Mouse (Mus musculus): Measurements from ENCODE around the gene Ttc23l. TPM values are rescaled to one million over a fixed set of nuclear protein-coding genes. Genes with fewer than 3 reads are reported as not detected.
"Not testable (repeated sequence)": the region's sequence is repeated elsewhere in the genome, so short reads cannot be mapped to it uniquely, and the experiment has no call there.

The Ttc23l gene
- polyA plus RNA-seq, 1 experiment from 2014 or later = not detected

DNA sequence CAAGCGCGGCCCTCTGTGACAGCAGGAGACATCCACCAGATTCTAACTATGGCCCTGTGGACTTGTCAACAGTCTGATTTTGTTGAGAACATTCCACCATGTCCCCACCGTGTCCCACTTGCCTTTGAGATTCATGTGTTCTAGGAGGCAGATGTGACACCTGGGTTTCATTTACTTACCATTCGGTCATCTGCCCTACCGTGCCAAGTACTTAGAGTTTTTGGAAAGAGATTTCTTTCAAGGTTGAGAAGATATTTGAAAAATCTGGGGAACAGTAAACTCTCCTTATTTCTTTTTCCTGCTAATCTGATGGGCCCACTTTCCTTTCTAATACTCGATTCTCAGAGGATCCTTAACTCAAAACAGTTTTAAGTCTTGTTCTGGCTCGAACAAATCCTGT is 22.5 kb downstream of the Ttc23l start:
- no peak overlapping the region for H3K4me2 ChIP-seq (replicated peaks; ENCODE audit: low read depth, low read length)
- H3K27ac ChIP-seq (ENCODE audit: low read depth, low read length) = no peak overlapping the region
- no peak overlapping the region for H3K4me3 ChIP-seq (ENCODE audit: low read length)
- no peaks in the 10 kb centered on the region for H3K4me1 ChIP-seq (ENCODE audit: control insufficient read depth, insufficient read depth, low read length)
- H3K9ac ChIP-seq (ENCODE audit: low read depth, low read length) = no peak overlapping the region
- ATAC-seq (ENCODE audit: low FRiP score, low TSS enrichment) = no peak
- no peaks in the 10 kb centered on the region for H3K9me3 ChIP-seq (ENCODE audit: control insufficient read depth, low read length)
- H3K27me3 ChIP-seq (ENCODE audit: control insufficient read depth, insufficient read depth, low read length) = no peaks in the 10 kb centered on the region
- H3K36me3 ChIP-seq (ENCODE audit: control insufficient read depth, insufficient read depth, low read length) = no peaks in the 10 kb centered on the region
- 87% methylated on average over 7 of the region's 7 CpGs for WGBS

DNA sequence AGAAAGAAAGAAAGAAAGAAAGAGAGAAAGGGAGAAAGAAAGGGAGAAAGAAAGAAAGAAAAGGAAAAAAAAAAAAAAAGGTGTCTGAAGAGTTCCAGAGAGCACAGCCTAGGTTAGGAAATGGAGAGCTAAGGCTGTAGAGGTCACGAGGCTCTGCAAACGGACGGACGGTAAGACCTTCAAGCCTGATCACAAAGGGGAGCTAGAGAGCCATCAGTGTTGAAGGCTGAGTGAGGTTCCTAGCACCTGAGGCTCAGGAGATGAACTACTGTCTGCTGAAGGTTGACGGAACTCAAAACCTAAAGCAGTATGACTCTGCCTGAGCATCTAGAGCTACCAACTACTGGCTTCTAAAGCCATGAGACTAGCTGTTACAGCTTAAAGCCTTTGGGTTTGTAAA is 23.9 kb downstream of the Ttc23l start:
- Histone ChIP-seq H3K27ac (ENCODE audit: low read depth, low read length) (no peak overlapping the region), H3K27me3 (ENCODE audit: control insufficient read depth, insufficient read depth, low read length) (no peaks in the 10 kb centered on the region), H3K4me2 (replicated peaks; ENCODE audit: low read depth, low read length) (no peak overlapping the region), H3K9ac (ENCODE audit: low read depth, low read length) (no peak overlapping the region), H3K9me3 (ENCODE audit: control insufficient read depth, low read length) (no peaks in the 10 kb centered on the region), H3K4me3 (ENCODE audit: low read length) (no peak overlapping the region), H3K4me1 (ENCODE audit: control insufficient read depth, insufficient read depth, low read length) (no peaks in the 10 kb centered on the region), H3K36me3 (ENCODE audit: control insufficient read depth, insufficient read depth, low read length) (no peaks in the 10 kb centered on the region)
- WGBS = 84% methylated on average over 5 of the region's 5 CpGs
- ATAC-seq (ENCODE audit: low FRiP score, low TSS enrichment) = no peak

DNA sequence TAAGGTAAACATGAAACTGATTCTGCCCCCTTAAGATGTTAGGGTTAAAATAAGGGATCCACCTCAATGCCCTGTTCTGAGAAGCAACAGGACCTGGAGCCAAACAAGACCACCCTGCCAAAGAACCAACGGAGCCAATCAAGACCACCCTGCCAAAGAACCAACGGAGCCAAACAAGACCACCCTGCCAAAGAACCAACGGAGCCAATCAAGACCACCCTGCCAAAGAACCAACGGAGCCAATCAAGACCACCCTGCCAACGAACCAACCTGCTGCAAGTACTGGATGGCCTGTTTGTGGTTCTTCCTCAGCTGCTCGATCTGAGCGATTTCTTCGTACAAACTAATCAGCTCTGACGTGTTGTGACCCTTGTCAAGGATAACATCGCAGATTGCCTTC is 25.1 kb downstream of the Ttc23l start:
- WGBS = 87% methylated on average over 10 of the region's 10 CpGs
- not testable (repeated sequence) for H3K4me2 ChIP-seq (replicated peaks; ENCODE audit: low read depth, low read length)

DNA sequence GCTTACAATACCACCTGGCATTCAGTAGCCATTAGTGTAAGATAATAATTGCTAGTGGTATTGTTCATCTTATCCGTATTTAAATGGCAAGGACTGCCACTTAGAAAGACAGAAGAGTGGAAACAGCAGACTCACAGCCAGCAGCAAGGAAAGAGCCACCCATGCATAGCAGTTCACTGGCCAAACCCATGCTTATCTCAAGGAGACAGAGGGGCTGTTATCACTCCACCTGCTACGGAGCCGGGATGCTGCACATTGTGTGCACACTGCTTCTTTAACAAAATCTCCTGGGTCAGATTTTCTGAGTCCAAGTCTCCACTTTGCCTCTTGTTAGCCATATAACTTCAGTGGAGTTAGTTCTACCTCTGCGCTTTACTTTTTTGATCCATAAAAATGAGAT is 27.1 kb downstream of the Ttc23l start:
- Histone ChIP-seq H3K9me3 (ENCODE audit: control insufficient read depth, low read length) (no peaks in the 10 kb centered on the region), H3K27me3 (ENCODE audit: control insufficient read depth, insufficient read depth, low read length) (no peaks in the 10 kb centered on the region), H3K4me1 (ENCODE audit: control insufficient read depth, insufficient read depth, low read length) (no peaks in the 10 kb centered on the region), H3K4me2 (replicated peaks; ENCODE audit: low read depth, low read length) (no peak overlapping the region), H3K27ac (ENCODE audit: low read depth, low read length) (no peak overlapping the region), H3K4me3 (ENCODE audit: low read length) (no peak overlapping the region), H3K9ac (ENCODE audit: low read depth, low read length) (no peak overlapping the region), H3K36me3 (ENCODE audit: control insufficient read depth, insufficient read depth, low read length) (no peaks in the 10 kb centered on the region)
- no peak for ATAC-seq (ENCODE audit: low FRiP score, low TSS enrichment)
- WGBS = 88% methylated on average over 4 of the region's 4 CpGs

More for the DNA sequence above, 25.1 kb downstream of the Ttc23l start:
- not testable (repeated sequence) for ATAC-seq (ENCODE audit: low FRiP score, low TSS enrichment); H3K9me3 ChIP-seq (ENCODE audit: control insufficient read depth, low read length); H3K9ac ChIP-seq (ENCODE audit: low read depth, low read length); H3K4me3 ChIP-seq (ENCODE audit: low read length); H3K27me3 ChIP-seq (ENCODE audit: control insufficient read depth, insufficient read depth, low read length); H3K4me1 ChIP-seq (ENCODE audit: control insufficient read depth, insufficient read depth, low read length); H3K27ac ChIP-seq (ENCODE audit: low read depth, low read length); H3K36me3 ChIP-seq (ENCODE audit: control insufficient read depth, insufficient read depth, low read length)

GRCm38 (mm10) chr15:10525896-10526295 is 32.6 kb downstream of the Ttc23l start:
- Histone ChIP-seq H3K27ac (ENCODE audit: low read depth, low read length) (no peak overlapping the region), H3K4me2 (replicated peaks; ENCODE audit: low read depth, low read length) (no peak overlapping the region), H3K27me3 (ENCODE audit: control insufficient read depth, insufficient read depth, low read length) (no peaks in the 10 kb centered on the region), H3K4me3 (ENCODE audit: low read length) (no peak overlapping the region), H3K9ac (ENCODE audit: low read depth, low read length) (no peak overlapping the region), H3K36me3 (ENCODE audit: control insufficient read depth, insufficient read depth, low read length) (no peaks in the 10 kb centered on the region), H3K4me1 (ENCODE audit: control insufficient read depth, insufficient read depth, low read length) (no peaks in the 10 kb centered on the region), H3K9me3 (ENCODE audit: control insufficient read depth, low read length) (no peaks in the 10 kb centered on the region)
- 83% methylated on average over 1 of the region's 1 CpGs for WGBS
- no peak for ATAC-seq (ENCODE audit: low FRiP score, low TSS enrichment)

DNA sequence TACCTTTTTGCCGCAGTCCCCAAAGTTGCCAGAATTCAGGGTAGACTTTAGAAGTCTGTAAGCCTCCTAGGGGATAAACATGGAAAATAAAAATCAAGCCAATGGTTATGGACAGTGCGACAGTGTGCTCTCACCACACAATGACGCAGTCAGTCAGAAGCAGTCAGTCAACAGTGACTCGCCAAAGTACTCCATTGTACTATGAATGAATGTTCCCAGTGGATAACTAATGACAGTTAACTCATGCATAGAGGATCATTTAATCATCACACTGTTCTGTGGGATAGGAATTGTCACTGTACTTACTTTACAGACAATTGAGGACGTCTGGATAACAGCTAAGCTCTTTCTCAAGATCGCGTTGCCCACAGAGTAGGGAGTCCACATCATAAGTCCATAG is 43.3 kb downstream of the Ttc23l start:
- Histone ChIP-seq H3K27me3 (ENCODE audit: control insufficient read depth, insufficient read depth, low read length) (no peaks in the 10 kb centered on the region), H3K36me3 (ENCODE audit: control insufficient read depth, insufficient read depth, low read length) (no peaks in the 10 kb centered on the region), H3K4me3 (ENCODE audit: low read length) (no peak overlapping the region), H3K9ac (ENCODE audit: low read depth, low read length) (no peak overlapping the region), H3K27ac (ENCODE audit: low read depth, low read length) (no peak overlapping the region), H3K4me1 (ENCODE audit: control insufficient read depth, insufficient read depth, low read length) (no peaks in the 10 kb centered on the region), H3K9me3 (ENCODE audit: control insufficient read depth, low read length) (no peaks in the 10 kb centered on the region), H3K4me2 (replicated peaks; ENCODE audit: low read depth, low read length) (no peak overlapping the region)
- WGBS = 89% methylated on average over 7 of the region's 7 CpGs
- ATAC-seq (ENCODE audit: low FRiP score, low TSS enrichment) = no peak

- no peak overlapping the region for H3K27ac ChIP-seq (ENCODE audit: low read depth, low read length)
- no peaks in the 10 kb centered on the region for H3K9me3 ChIP-seq (ENCODE audit: control insufficient read depth, low read length)
- 0 out of 2 replicates have a peak, but pooled peaks cover under 1% of the 10 kb centered on the region for H3K4me1 ChIP-seq (ENCODE audit: control insufficient read depth, insufficient read depth, low read length)
- no peak overlapping the region for H3K9ac ChIP-seq (ENCODE audit: low read depth, low read length)
- no peak overlapping the region for H3K4me3 ChIP-seq (ENCODE audit: low read length)
- H3K27me3 ChIP-seq (ENCODE audit: control insufficient read depth, insufficient read depth, low read length) = no peaks in the 10 kb centered on the region
- H3K4me2 ChIP-seq (replicated peaks; ENCODE audit: low read depth, low read length) = no peak overlapping the region
- 23% methylated on average over 11 of the region's 11 CpGs for WGBS
- no peak for ATAC-seq (ENCODE audit: low FRiP score, low TSS enrichment)
- H3K36me3 ChIP-seq (ENCODE audit: control insufficient read depth, insufficient read depth, low read length) = no peaks in the 10 kb centered on the region
These were observed 52.4 kb downstream of the Ttc23l start for GRCm38 (mm10) chr15:10506099-10506498.

DNA sequence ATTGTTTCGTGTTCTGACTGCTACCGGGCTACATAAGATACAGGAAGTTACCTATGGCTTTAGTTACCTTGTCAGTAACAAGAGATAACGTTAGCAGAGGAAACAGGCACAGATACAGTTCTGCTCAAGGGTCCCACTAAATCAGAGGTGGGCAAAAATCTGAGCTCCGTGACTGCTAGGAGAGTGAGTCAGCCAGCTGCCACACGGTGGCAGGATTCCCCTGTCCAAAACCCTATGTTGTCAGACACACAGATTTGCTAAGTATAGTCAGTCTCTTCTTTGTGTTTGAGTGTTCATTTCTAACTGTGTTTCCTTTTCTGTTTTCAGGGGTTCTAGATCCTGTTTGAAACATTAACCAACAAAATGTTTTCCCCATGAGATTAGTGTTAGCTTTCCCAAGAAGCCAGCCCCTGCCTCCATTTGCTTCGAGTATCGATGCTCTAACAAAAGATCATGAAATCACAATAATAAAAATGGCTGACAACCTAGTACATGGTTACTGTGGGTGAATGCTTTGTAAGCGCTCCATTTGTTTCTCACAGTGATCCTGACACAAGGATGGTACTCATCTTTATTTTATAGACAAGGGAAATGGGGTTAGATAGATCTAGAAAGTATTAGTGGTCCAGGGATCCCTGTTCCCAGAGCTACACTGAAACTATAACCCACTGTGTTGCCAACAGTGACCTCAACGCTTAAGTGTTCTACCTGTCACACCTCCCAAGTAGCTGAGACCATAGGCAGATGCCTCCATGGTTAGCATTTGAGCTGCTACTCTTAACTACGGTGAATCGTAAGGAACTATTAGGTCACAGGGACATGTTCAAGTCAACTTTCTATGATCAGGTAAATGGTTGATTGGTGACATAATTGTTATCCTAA is 57.4 kb downstream of the Ttc23l start:
- peak; percentile 77; the same call in 1 of the 2 replicates for ATAC-seq (ENCODE audit: low FRiP score, low TSS enrichment)
- WGBS = 58% methylated on average over 11 of the region's 11 CpGs
- no peaks in the 10 kb centered on the region for H3K27me3 ChIP-seq (ENCODE audit: control insufficient read depth, insufficient read depth, low read length)
- H3K4me2 ChIP-seq (replicated peaks; ENCODE audit: low read depth, low read length) = no peak overlapping the region
- H3K36me3 ChIP-seq (ENCODE audit: control insufficient read depth, insufficient read depth, low read length) = peaks cover 3% of the 10 kb centered on the region; the same call in 1 of the 2 replicates
- H3K4me3 ChIP-seq (ENCODE audit: low read length) = no peak overlapping the region
- H3K4me1 ChIP-seq (ENCODE audit: control insufficient read depth, insufficient read depth, low read length) = 0 out of 2 replicates have a peak, but pooled peaks cover 2% of the 10 kb centered on the region
- no peaks in the 10 kb centered on the region for H3K9me3 ChIP-seq (ENCODE audit: control insufficient read depth, low read length)
- H3K27ac ChIP-seq (ENCODE audit: low read depth, low read length) = no peak overlapping the region
- H3K9ac ChIP-seq (ENCODE audit: low read depth, low read length) = no peak overlapping the region

DNA sequence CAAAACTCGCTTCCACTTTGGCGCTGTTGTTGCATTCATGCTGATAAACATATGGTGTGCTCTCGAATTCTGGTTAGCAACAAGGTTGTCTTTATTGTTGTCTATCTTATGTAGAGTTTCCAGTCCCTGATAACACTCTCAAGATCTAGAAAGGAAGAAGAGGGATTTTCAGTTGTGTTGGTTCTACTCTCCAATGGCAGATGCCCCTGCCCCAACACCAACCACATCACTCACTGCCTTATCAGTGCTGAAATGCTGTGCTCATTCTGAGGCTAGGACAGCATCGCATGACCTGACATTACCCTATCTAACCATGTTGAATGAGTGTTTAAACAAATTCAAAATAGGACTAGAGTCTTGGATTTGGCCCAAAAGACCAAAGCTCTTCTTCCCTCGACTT is 58.4 kb downstream of the Ttc23l start:
- Histone ChIP-seq H3K4me2 (replicated peaks; ENCODE audit: low read depth, low read length) (no peak overlapping the region), H3K27ac (ENCODE audit: low read depth, low read length) (no peak overlapping the region), H3K4me3 (ENCODE audit: low read length) (no peak overlapping the region), H3K9ac (ENCODE audit: low read depth, low read length) (no peak overlapping the region), H3K9me3 (ENCODE audit: control insufficient read depth, low read length) (no peaks in the 10 kb centered on the region), H3K27me3 (ENCODE audit: control insufficient read depth, insufficient read depth, low read length) (no peaks in the 10 kb centered on the region), H3K36me3 (ENCODE audit: control insufficient read depth, insufficient read depth, low read length) (peaks cover 6% of the 10 kb centered on the region; the same call in 1 of the 2 replicates), H3K4me1 (ENCODE audit: control insufficient read depth, insufficient read depth, low read length) (0 out of 2 replicates have a peak, but pooled peaks cover 2% of the 10 kb centered on the region)
- ATAC-seq (ENCODE audit: low FRiP score, low TSS enrichment) = no peak
- WGBS = 92% methylated on average over 5 of the region's 5 CpGs

Measured in kidney, embryonic 14.5 days (tissue).